Mouse (Mus musculus): ENCODE results near the gene Ptges. TPM values are rescaled to one million over a fixed set of nuclear protein-coding genes. Genes with fewer than 3 reads are reported as not detected.
A peak's percentile ranks its signal among the peaks of the same experiment; 100 is the strongest.
"Not testable (repeated sequence)": the region's sequence is repeated elsewhere in the genome, so short reads cannot be mapped to it uniquely, and the experiment has no call there.

Gene Ptges
- 1 to 10 TPM; 2.3 to 2.7 TPM for total RNA-seq (2021)

- intact Hi-C loops (cut with DNase I) = loop anchor here (5.0 kb wide), 1 partner anchor 97 kb away; the partner anchor contains the start of genes Asb6 and Prrx2
- peak; percentile 45 for DNase-seq (ENCODE audit: low spot score)
These were observed at the start of gene Ptges for GRCm38 (mm10) chr2:30929483-30930045. Gene Ptges (minus strand): TSS chr2:30929863.

- intact Hi-C loops (cut with DNase I) = loop anchor here (1.0 kb wide), 1 partner anchor 13 kb away; no protein-coding TSS in a partner anchor
- DNase-seq (ENCODE audit: low spot score) = peak; percentile 75
These were observed 38.0 kb upstream of the Ptges start, which contains the start of gene Tor1a for GRCm38 (mm10) chr2:30967352-30968327. Gene Tor1a (minus strand): TSS chr2:30967933.

GRCm38 (mm10) chr2:30966826-30967225, 37.2 kb upstream of the Ptges start:
- no peak for DNase-seq (ENCODE audit: low spot score)
- intact Hi-C loops (cut with DNase I) = no loop called here

GRCm38 (mm10) chr2:30965627-30966026, 36.0 kb upstream of the Ptges start:
- DNase-seq (ENCODE audit: low spot score) = no peak
- intact Hi-C loops (cut with DNase I) = no loop called here

- intact Hi-C loops (cut with DNase I) = no loop called here
- DNase-seq (ENCODE audit: low spot score) = no peak
These were observed 33.0 kb upstream of the Ptges start for GRCm38 (mm10) chr2:30962570-30963254.

GRCm38 (mm10) chr2:30959856-30960255, 30.2 kb upstream of the Ptges start:
- intact Hi-C loops (cut with DNase I) = no loop called here
- DNase-seq (ENCODE audit: low spot score) = no peak

GRCm38 (mm10) chr2:30958726-30959125, 29.1 kb upstream of the Ptges start:
- intact Hi-C loops (cut with DNase I) = no loop called here
- DNase-seq (ENCODE audit: low spot score) = no peak

- no peak for DNase-seq (ENCODE audit: low spot score)
- intact Hi-C loops (cut with DNase I) = no loop called here
These were observed 27.8 kb upstream of the Ptges start for GRCm38 (mm10) chr2:30957511-30957910.

GRCm38 (mm10) chr2:30954797-30955196, 25.1 kb upstream of the Ptges start:
- no peak for DNase-seq (ENCODE audit: low spot score)
- intact Hi-C loops (cut with DNase I) = no loop called here

GRCm38 (mm10) chr2:30952824-30953490, 23.3 kb upstream of the Ptges start, which contains the start of gene Tor1b:
Gene Tor1b (plus strand): TSS chr2:30952959.
- DNase-seq (ENCODE audit: low spot score) = peak; percentile 72
- intact Hi-C loops (cut with DNase I) = no loop called here

GRCm38 (mm10) chr2:30952457-30952823, 22.8 kb upstream of the Ptges start:
- intact Hi-C loops (cut with DNase I) = no loop called here

GRCm38 (mm10) chr2:30942603-30943011, 12.9 kb upstream of the Ptges start:
- intact Hi-C loops (cut with DNase I) = no loop called here
- DNase-seq (ENCODE audit: low spot score) = no peak

More at GRCm38 (mm10) chr2:30952457-30952823, 22.8 kb upstream of the Ptges start:
- DNase-seq (ENCODE audit: low spot score) = no peak

- intact Hi-C loops (cut with DNase I); DNase-seq (ENCODE audit: low spot score): not testable (repeated sequence)
These were observed 12.5 kb upstream of the Ptges start for GRCm38 (mm10) chr2:30942116-30942515.

GRCm38 (mm10) chr2:30941586-30941985, 11.9 kb upstream of the Ptges start:
- intact Hi-C loops (cut with DNase I) = no loop called here

GRCm38 (mm10) chr2:30938574-30938991, 8.9 kb upstream of the Ptges start:
- intact Hi-C loops (cut with DNase I) = no loop called here
- DNase-seq (ENCODE audit: low spot score) = no peak

More at GRCm38 (mm10) chr2:30941586-30941985, 11.9 kb upstream of the Ptges start:
- DNase-seq (ENCODE audit: low spot score) = no peak

GRCm38 (mm10) chr2:30937731-30938130, 8.1 kb upstream of the Ptges start:
- no peak for DNase-seq (ENCODE audit: low spot score)
- intact Hi-C loops (cut with DNase I) = no loop called here

- intact Hi-C loops (cut with DNase I) = no loop called here
- DNase-seq (ENCODE audit: low spot score) = no peak
These were observed 7.1 kb upstream of the Ptges start for GRCm38 (mm10) chr2:30936808-30937207.

GRCm38 (mm10) chr2:30933917-30934450, 4.3 kb upstream of the Ptges start:
- peak; percentile 43 for DNase-seq (ENCODE audit: low spot score)
- intact Hi-C loops (cut with DNase I) = loop anchor here (1.0 to 5.0 kb wide), 4 partner anchors 43 to 499 kb away; partner anchors contain the start of genes Asb6 and Prrx2

- no peak for DNase-seq (ENCODE audit: low spot score)
- intact Hi-C loops (cut with DNase I) = loop anchor here (5.0 kb wide), 1 partner anchor 101 kb away; the partner anchor contains the start of genes Asb6 and Prrx2
These were observed 3.4 kb upstream of the Ptges start for GRCm38 (mm10) chr2:30933032-30933431.
